In the genomic region with DNA sequence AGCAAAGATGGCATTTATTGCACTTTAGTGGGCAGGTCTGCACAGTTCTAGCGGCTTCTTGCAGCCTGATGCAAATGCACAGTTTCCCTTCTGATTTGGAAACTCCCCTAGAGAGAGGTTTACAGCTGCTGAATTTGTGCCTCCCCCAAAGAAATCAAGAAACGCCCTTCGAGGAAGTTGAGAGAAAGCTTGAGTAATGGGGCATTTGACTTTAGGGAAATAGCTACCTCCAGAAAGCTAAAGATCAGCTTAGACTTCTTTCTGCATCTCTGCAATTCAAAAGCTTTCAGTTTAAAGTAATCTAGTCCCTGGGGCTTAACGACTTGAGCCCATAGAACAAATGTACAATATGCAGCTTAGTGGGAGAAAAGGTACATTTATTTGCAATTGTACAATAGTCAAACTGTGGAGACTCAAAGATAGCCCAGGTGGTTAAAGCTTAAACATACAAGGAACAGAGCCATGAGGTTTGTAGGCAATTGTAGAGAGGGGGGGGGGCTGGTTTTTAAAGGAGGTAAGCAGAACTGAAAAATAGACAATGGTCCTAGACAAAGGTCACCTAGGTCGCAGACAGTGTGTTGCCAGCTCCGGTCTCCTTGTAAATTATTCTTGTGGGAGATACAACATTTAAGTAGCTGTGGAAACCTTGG, we compare ENCODE assay signal across 15 mouse cellular contexts. TPM values are rescaled to one million over a fixed set of nuclear protein-coding genes. Genes with fewer than 3 reads are reported as not detected.
A peak's percentile ranks its signal among the peaks of the same experiment; 100 is the strongest.
DNase-seq lines count a peak whose midpoint lies in the region; ATAC-seq and TF ChIP-seq lines count a peak whose summit lies in the region.
"Had no signal": no experiment of that assay in that cellular context is flagged by ENCODE, and none has a peak within 500 bp of the region (broad histone marks: within the 10 kb centered on the region; RNA-seq: fewer than 3 reads in every experiment).

No protein-coding gene starts in this region.

- in situ Hi-C loops in CH12.LX (cut with MboI; ENCODE audit: low pct_ligation_motif_present, low pct_unique_long_range_greater_than_20kb, low sequenced_read_pairs) = loop anchor here (10.0 to 25.0 kb wide), 2 partner anchors 215 to 438 kb away; no protein-coding TSS in a partner anchor

- ATAC-seq in common myeloid progenitor, adult 5-6 weeks (replicated peaks; ENCODE audit: low read depth, poor library complexity, severe bottlenecking) = peak; percentile 73
- peak; percentile 90 for ATAC-seq in neutrophil, adult 5-6 weeks (ENCODE audit: extremely low read depth, insufficient number of reproducible peaks, low FRiP score, poor library complexity, severe bottlenecking)
- ATAC-seq in forebrain, embryonic 11.5 days (replicated peaks; ENCODE audit: low FRiP score) = no peak
- no peak for ATAC-seq in midbrain, embryonic 16.5 days

- no peak for TF ChIP-seq CTCF in CH12.LX (conservative IDR thresholded peaks at IDR 0.05 in 1 of 2, IDR thresholded peaks at IDR 0.05 in 1 of 2; ENCODE audit: low read depth in 2 of 2, low read length in 2 of 2)

- peak overlapping the region; percentile 64 for H3K4me2 ChIP-seq in CH12.LX (ENCODE audit: insufficient read depth, low read depth, poor library complexity, severe bottlenecking)
- H3K4me2 ChIP-seq in forebrain, embryonic 11.5 days (ENCODE audit: low read depth, low read length, severe bottlenecking) = no peak overlapping the region
- no peak overlapping the region for H3K4me2 ChIP-seq in midbrain, embryonic 16.5 days (ENCODE audit: low read length)
- H3K4me2 ChIP-seq: neural tube, embryonic 12.5 days had no signal

- no peak; the same call in 1 of the 2 replicates for TF ChIP-seq RAD21 in CH12.LX (IDR thresholded peaks at IDR 0.05; ENCODE audit: low read depth, low read length)

- peak overlapping the region; percentile 56 for H3K9ac ChIP-seq in CH12.LX (ENCODE audit: insufficient read depth, low read depth)
- no peak overlapping the region for H3K9ac ChIP-seq in forebrain, embryonic 11.5 days (ENCODE audit: low read length)
- H3K9ac ChIP-seq in midbrain, embryonic 16.5 days (ENCODE audit: low read depth, low read length) = no peak overlapping the region
- H3K9ac ChIP-seq: neural tube, embryonic 12.5 days had no signal

- TF ChIP-seq EP300 in CH12.LX (IDR thresholded peaks at IDR 0.05; ENCODE audit: low read length) = peak; percentile 30; the same call in 1 of the 2 replicates

- no peaks in the 10 kb centered on the region for H3K79me2 ChIP-seq in CH12.LX (replicated peaks; ENCODE audit: control insufficient read depth, extremely low read depth, insufficient read depth, poor library complexity, severe bottlenecking)

- dilution Hi-C loops in CH12.LX (cut with MboI; ENCODE audit: extremely low pct_ligation_motif_present, extremely low pct_unique_long_range_greater_than_20kb, low sequenced_read_pairs) = no loop called here

- no peaks in the 10 kb centered on the region for H3K9me3 ChIP-seq in CH12.LX (replicated peaks; ENCODE audit: low read length)
- H3K9me3 ChIP-seq in forebrain, embryonic 11.5 days (ENCODE audit: control insufficient read depth, low read length) = no peaks in the 10 kb centered on the region
- no peaks in the 10 kb centered on the region for H3K9me3 ChIP-seq in midbrain, embryonic 16.5 days (replicated peaks; ENCODE audit: control insufficient read depth, low read length, poor library complexity, severe bottlenecking)
- H3K9me3 ChIP-seq: neural tube, embryonic 12.5 days had no signal

- intact Hi-C loops in left cerebral cortex, postnatal 25 days (cut with DNase I) = loop anchor here (5.0 kb wide), 4 partner anchors 103 to 463 kb away; partner anchors contain the start of gene B3galnt1

- H3K27ac ChIP-seq in CH12.LX (ENCODE audit: insufficient read depth, low read depth) = peak overlapping the region; percentile 72
- no peak overlapping the region for H3K27ac ChIP-seq in forebrain, embryonic 11.5 days (ENCODE audit: low read depth, low read length)
- no peak overlapping the region for H3K27ac ChIP-seq in midbrain, embryonic 16.5 days (ENCODE audit: low read length)
- H3K27ac ChIP-seq: neural tube, embryonic 12.5 days had no signal

- H3K4me1 ChIP-seq in CH12.LX (ENCODE audit: control insufficient read depth in 1 of 2, insufficient read depth in 2 of 2) = peaks cover 9 to 27% of the 10 kb centered on the region in 2 experiments; a peak in 3 of 4 replicates
- H3K4me1 ChIP-seq in forebrain, embryonic 11.5 days (replicated peaks; ENCODE audit: control insufficient read depth, insufficient read depth, low read length) = no peaks in the 10 kb centered on the region
- no peaks in the 10 kb centered on the region for H3K4me1 ChIP-seq in midbrain, embryonic 16.5 days (ENCODE audit: control insufficient read depth, insufficient read depth, low read length)
- H3K4me1 ChIP-seq: neural tube, embryonic 12.5 days had no signal

- WGBS in forebrain, embryonic 11.5 days = 40% methylated on average over 6 of the region's 6 CpGs
- 52% methylated on average over 6 of the region's 6 CpGs for WGBS in midbrain, embryonic 16.5 days

- H3K4me3 ChIP-seq in CH12.LX (replicated peaks in 1 of 3; ENCODE audit: low read depth in 2 of 3, low read length in 2 of 3, poor library complexity in 1 of 3) = peak overlapping the region in 1 of 3 experiments; percentile 27
- H3K4me3 ChIP-seq in forebrain, embryonic 11.5 days (ENCODE audit: low read depth, low read length) = no peak overlapping the region
- no peak overlapping the region for H3K4me3 ChIP-seq in midbrain, embryonic 16.5 days (ENCODE audit: low read depth, low read length)
- H3K4me3 ChIP-seq: neural tube, embryonic 12.5 days had no signal

- DNase-seq in A20 (ENCODE audit: low read depth, low spot score) (peak; percentile 76), CH12.LX (ENCODE audit: extremely low read depth) (peak; percentile 94)
- DNase-seq in forebrain, embryonic 11.5 days (ENCODE audit: low spot score) = no peak
- no peak for DNase-seq in left cerebral cortex, postnatal 25 days (ENCODE audit: low spot score in 2 of 2)
- DNase-seq: cerebellum, adult 18-20 months; embryo, embryonic 11 days; gastrocnemius, postnatal 36 days; kidney, adult 18-20 months; liver; lung, postnatal 14 days; midbrain, embryonic 14.5 days had no signal

- TF ChIP-seq POLR2A in CH12.LX (IDR thresholded peaks at IDR 0.05; ENCODE audit: low read depth, low read length) = peak; percentile 35; the same call in 1 of the 2 replicates

- H3K36me3 ChIP-seq in CH12.LX (replicated peaks in 1 of 2; ENCODE audit: control insufficient read depth in 1 of 2, insufficient read depth in 1 of 2, low read length in 1 of 2) = no peaks in the 10 kb centered on the region
- H3K36me3 ChIP-seq in forebrain, embryonic 11.5 days (ENCODE audit: control insufficient read depth, insufficient read depth, low read length) = no peaks in the 10 kb centered on the region
- no peaks in the 10 kb centered on the region for H3K36me3 ChIP-seq in midbrain, embryonic 16.5 days (ENCODE audit: control insufficient read depth, insufficient read depth, low read length)
- H3K36me3 ChIP-seq: neural tube, embryonic 12.5 days had no signal

- H3K27me3 ChIP-seq in CH12.LX (replicated peaks) = no peaks in the 10 kb centered on the region
- no peaks in the 10 kb centered on the region for H3K27me3 ChIP-seq in forebrain, embryonic 11.5 days (ENCODE audit: control insufficient read depth, insufficient read depth, low read length)
- H3K27me3 ChIP-seq in midbrain, embryonic 16.5 days (ENCODE audit: control insufficient read depth, insufficient read depth, low read depth, low read length) = no peaks in the 10 kb centered on the region
- H3K27me3 ChIP-seq: neural tube, embryonic 12.5 days had no signal

TF ChIP-seq in CH12.LX, 34 proteins besides CTCF, POLR2A, EP300 and RAD21:
- no peak for TF ChIP-seq CHD2 (IDR thresholded peaks at IDR 0.05; ENCODE audit: low read length)
- peak; percentile 85 for TF ChIP-seq TBP (conservative IDR thresholded peaks at IDR 0.05; ENCODE audit: low read depth, low read length)
- peak; percentile 70; the same call in 1 of the 2 replicates for TF ChIP-seq ELF1 (IDR thresholded peaks at IDR 0.05; ENCODE audit: low read depth, low read length)
- TF ChIP-seq USF1 (IDR thresholded peaks at IDR 0.05; ENCODE audit: low read depth, low read length) = no peak
- no peak for TF ChIP-seq ZMIZ1 (IDR thresholded peaks at IDR 0.05; ENCODE audit: low read depth, low read length)
- no peak for TF ChIP-seq JUND (conservative IDR thresholded peaks at IDR 0.05; ENCODE audit: low read depth, low read length)
- no peak for TF ChIP-seq SMC3 (IDR thresholded peaks at IDR 0.05; ENCODE audit: low read depth, low read length)
- TF ChIP-seq JUN (IDR thresholded peaks at IDR 0.05; ENCODE audit: insufficient read depth, low read depth, low read length) = no peak
- TF ChIP-seq ETS1 (conservative IDR thresholded peaks at IDR 0.05; ENCODE audit: low read depth, low read length) = peak; percentile 70
- TF ChIP-seq E2F4 (IDR thresholded peaks at IDR 0.05; ENCODE audit: insufficient replicate concordance, low read depth, low read length) = no peak
- TF ChIP-seq KAT2A (IDR thresholded peaks at IDR 0.05; ENCODE audit: insufficient replicate concordance, low read length) = no peak
- TF ChIP-seq MAZ (IDR thresholded peaks at IDR 0.05; ENCODE audit: low read depth, low read length) = no peak
- TF ChIP-seq MEF2A (IDR thresholded peaks at IDR 0.05; ENCODE audit: borderline replicate concordance, low read depth, low read length) = 0 out of 2 replicates have a peak, but pooled peaks have one; percentile 14

RNA-seq across cellular contexts. Expression of gene Nmd3, which starts 21.8 kb away (rescaled TPM):
- total RNA-seq in CH12.LX (2012; rRNA removed) = 154 and 177 TPM in 2 replicates
- 128 and 161 TPM in 2 replicates for total RNA-seq in CH12.LX (2014; rRNA removed)
- polyA plus RNA-seq in CH12.LX (2012; ENCODE audit: insufficient read length, low read depth) = 247 and 291 TPM in 2 replicates
- 82.3 and 97.0 TPM in 2 replicates for total RNA-seq in common myeloid progenitor, adult 5-6 weeks (2017)
- 43.2 and 59.4 TPM in 2 replicates for total RNA-seq in neutrophil, adult 5-6 weeks (2017)
- 124 and 138 TPM in 2 replicates for polyA plus RNA-seq in forebrain, embryonic 11.5 days (2014; fragmentation: Nextera tagmentation; extraction: Ambion mirVana)
- total RNA-seq in left cerebral cortex, postnatal 25 days (2021) = 10 to 100 TPM; 51.5 to 52.2 TPM
- 89.7 and 106 TPM in 2 replicates for polyA plus RNA-seq in midbrain, embryonic 16.5 days (2015; fragmentation: Nextera tagmentation; extraction: Ambion mirVana)

Comparison
In these comparisons a context has a peak if more than half of its experiments do, and no peak if none do; other contexts are left out.
1. DNase-seq: peak in A20 (single experiment) and CH12.LX (single experiment); none in forebrain, embryonic 11.5 days (single experiment) and left cerebral cortex, postnatal 25 days (0 of 2).
2. ATAC-seq: peak in common myeloid progenitor, adult 5-6 weeks (single experiment) and neutrophil, adult 5-6 weeks (single experiment); none in forebrain, embryonic 11.5 days (single experiment) and midbrain, embryonic 16.5 days (single experiment).